Mouse (Mus musculus): ENCODE measurements around the gene Krt222. TPM values are rescaled to one million over a fixed set of nuclear protein-coding genes. Genes with fewer than 3 reads are reported as not detected.

Krt222 gene
- polyA plus RNA-seq (2021; fragmentation: Nextera tagmentation): 11.8 and 12.7 TPM in 2 replicates
- long read RNA-seq, experiment 1, transcript Krt222-201 (6 exons, 2,042 nt): minor isoform, 7 of 28 reads
- long read RNA-seq, experiment 1, transcript Krt222-202 (6 exons, 3,072 nt): major isoform, 14 of 28 reads
- long read RNA-seq, experiment 1, partial matches to known transcripts: 7 of 28 reads
- long read RNA-seq, experiment 1, other reads (novel, unspliced or antisense): 0 of 28 reads
- long read RNA-seq, experiment 2, transcript Krt222-202 (6 exons, 3,072 nt): major isoform, 124 of 211 reads
- long read RNA-seq, experiment 2, transcript Krt222-201 (6 exons, 2,042 nt): minor isoform, 69 of 211 reads
- long read RNA-seq, experiment 2, partial matches to known transcripts: 2 of 211 reads
- long read RNA-seq, experiment 2, other reads (novel, unspliced or antisense): 15 of 211 reads

GRCm38 (mm10) chr11:99243820-99244374, at the start of gene Krt222:
Krt222 (minus strand) TSS chr11:99244085.

GRCm38 (mm10) chr11:99284833-99285312, 41.0 kb upstream of the Krt222 start, which contains the start of gene Krt24:
Krt24 (minus strand) TSS chr11:99285262.

GRCm38 (mm10) chr11:99230261-99231048, 13.4 kb downstream of the Krt222 start, which contains the start of gene Smarce1:
Smarce1 (minus strand) TSS chr11:99231017.

Other genes with a start within 250 kb of the Krt222 start
- 0.38 and 0.46 TPM in 2 replicates for gene Top2a, start 219.9 kb downstream of the Krt222 start, polyA plus RNA-seq (2021; fragmentation: Nextera tagmentation)
- 85.7 and 104 TPM in 2 replicates for gene Igfbp4, start 202.8 kb downstream of the Krt222 start, polyA plus RNA-seq (2021; fragmentation: Nextera tagmentation)
- 0.05 and 0.31 TPM in 2 replicates for gene Tns4, start 154.8 kb downstream of the Krt222 start, polyA plus RNA-seq (2021; fragmentation: Nextera tagmentation)
- 0.06 TPM in 1 of 2 replicates, not detected in the other for gene Ccr7, start 89.0 kb downstream of the Krt222 start, polyA plus RNA-seq (2021; fragmentation: Nextera tagmentation)
- gene Smarce1, start 13.1 kb downstream of the Krt222 start, polyA plus RNA-seq (2021; fragmentation: Nextera tagmentation): 33.7 and 36.5 TPM in 2 replicates
- gene Krt24, start 41.2 kb upstream of the Krt222 start, polyA plus RNA-seq (2021; fragmentation: Nextera tagmentation): not detected in 2 replicates
- not detected in 2 replicates for gene Krt25, start 78.9 kb upstream of the Krt222 start, polyA plus RNA-seq (2021; fragmentation: Nextera tagmentation)
- 0.10 TPM in 1 of 2 replicates, not detected in the other for gene Krt26, start 93.9 kb upstream of the Krt222 start, polyA plus RNA-seq (2021; fragmentation: Nextera tagmentation)
- gene Krt27, start 107.0 kb upstream of the Krt222 start, polyA plus RNA-seq (2021; fragmentation: Nextera tagmentation): not detected in 2 replicates
- 0.16 and 0.35 TPM in 2 replicates for gene Krt28, start 130.8 kb upstream of the Krt222 start, polyA plus RNA-seq (2021; fragmentation: Nextera tagmentation)
- gene Krt10, start 145.3 kb upstream of the Krt222 start, polyA plus RNA-seq (2021; fragmentation: Nextera tagmentation): 42.1 and 46.5 TPM in 2 replicates
- 5.2 and 6.6 TPM in 2 replicates for gene Krt12, start 178.2 kb upstream of the Krt222 start, polyA plus RNA-seq (2021; fragmentation: Nextera tagmentation)
- gene Krt20, start 194.1 kb upstream of the Krt222 start, polyA plus RNA-seq (2021; fragmentation: Nextera tagmentation): not detected in 2 replicates
- gene Krt23, start 249.1 kb upstream of the Krt222 start, polyA plus RNA-seq (2021; fragmentation: Nextera tagmentation): 0.97 TPM in 1 of 2 replicates, not detected in the other